Mouse (Mus musculus) spleen, adult 12 weeks (tissue): Measurements from ENCODE around the gene Tchp.

Experiments
- DNase-seq: peaks from one replicate; pipeline ENCODE4 v3.0.0; 2022; ENCODE audit warnings: low spot score

Tchp gene

DNA sequence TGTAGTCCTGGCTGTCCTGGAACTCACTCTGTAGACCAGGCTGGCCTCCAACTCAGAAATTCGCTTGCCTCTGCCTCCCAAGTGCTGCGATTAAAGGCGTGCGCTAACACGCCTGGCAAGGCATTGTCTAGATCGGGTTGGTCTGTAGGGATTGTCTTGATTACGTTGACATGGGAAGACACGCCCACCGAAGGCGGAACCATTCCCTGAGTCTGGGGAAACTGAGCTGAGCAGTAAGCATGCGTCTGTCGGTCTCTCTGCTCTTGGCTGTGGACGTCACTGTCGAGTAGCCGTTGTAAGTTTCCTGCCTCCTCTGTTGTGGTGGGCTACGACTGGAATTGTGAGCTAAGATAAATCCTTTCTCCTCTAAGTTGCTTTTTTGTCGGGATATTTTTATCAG is 10.6 kb upstream of the Tchp start:
- no peak for DNase-seq

DNA sequence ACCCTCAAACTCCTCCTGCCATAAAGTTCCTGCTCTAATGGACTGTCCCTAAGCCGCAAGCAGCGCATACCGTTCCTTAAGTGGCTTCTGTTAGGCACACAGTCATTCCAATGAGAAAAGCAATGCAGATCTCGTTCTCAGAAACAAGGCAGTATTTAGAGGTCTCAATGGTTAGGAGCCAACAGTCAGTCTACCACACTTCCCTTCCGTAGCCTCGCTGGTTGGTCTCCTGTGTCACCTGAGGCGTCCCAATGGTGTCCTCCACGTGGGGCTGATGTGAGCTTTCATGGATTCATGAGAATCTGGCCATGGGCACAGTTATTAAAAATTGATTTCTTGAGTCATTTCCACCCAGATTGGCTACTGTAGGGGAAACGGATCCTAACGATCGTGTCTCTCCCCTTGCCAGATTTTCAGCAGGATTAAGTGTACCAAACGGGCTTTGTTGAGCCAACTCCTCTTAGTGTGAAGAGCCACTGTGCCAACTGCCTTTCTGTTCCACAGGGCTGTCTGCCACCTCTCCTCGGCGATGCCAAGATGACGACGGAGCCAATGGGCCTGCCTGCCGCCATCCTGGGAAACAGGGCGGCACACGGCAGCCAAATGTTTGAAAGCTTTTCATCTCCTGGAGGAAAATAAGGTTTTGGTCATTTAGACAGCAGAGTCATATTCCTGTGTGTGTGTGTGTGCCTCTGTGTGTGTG is 9.4 kb upstream of the Tchp start:
- no peak for DNase-seq

DNA sequence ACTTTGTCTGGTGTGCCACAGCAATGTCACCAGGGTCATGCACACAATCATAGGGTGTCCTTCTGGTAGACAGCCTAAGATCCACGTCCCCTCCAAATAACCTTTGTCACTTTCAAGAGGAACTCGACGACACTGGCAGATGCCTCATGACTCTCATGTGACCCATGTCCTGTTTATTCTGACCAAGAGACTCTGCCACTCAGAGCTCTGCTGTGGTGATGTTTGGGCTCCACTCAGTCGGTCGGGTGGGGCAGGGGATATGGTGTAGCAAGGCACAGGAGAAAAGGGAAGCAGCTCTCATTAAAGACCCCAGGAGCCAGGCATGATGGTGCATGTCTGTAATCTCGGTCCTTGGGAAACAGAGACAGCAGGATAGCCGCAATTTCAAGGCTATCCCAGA is 8.5 kb upstream of the Tchp start:
- DNase-seq, result no peak

DNA sequence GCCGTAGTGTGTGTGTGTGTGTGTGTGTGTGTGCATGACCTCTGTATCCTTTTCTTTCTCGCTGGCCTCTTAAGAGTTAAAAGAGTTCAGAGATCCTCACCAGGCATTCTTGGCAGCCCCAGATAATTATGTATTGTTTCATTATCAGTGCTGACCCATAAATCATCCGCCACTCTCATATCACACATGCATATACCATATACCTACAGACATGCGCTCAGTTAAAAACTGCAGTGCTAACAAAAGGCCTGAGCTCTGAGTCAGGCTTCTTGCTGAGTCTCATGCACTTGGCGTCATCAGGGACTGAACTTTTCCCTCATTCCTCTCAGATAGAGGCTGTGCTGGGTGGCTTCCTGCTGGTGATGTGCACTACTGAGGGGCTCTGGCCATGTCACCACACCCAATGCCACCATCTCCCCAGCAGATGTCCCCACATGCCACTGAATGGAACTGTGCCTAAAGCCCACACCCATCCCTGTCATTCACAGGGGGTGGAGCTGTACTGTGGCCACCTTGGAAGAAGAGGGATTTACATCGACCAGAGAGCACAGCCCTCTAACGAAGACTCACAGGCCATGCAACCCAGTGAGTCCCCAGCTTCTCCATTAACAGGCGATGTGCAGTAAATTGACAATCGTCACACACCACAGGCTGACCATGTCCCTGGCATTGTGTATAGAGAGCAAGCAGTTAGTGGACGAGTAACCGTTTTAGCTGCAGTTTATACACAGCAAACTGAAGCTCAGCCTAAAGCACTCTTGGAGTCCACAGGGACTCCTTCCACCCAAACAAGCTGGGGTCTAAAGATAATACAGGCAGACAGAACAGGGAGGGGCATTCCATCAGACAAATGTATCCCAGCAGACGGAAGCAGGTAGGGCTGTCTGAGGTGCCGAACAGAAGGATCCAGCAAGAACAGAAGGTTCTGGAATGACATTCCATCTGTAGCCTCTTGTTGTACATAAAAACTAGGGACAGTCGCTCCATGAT is 4.9 kb upstream of the Tchp start:
- DNase-seq, result no peak

DNA sequence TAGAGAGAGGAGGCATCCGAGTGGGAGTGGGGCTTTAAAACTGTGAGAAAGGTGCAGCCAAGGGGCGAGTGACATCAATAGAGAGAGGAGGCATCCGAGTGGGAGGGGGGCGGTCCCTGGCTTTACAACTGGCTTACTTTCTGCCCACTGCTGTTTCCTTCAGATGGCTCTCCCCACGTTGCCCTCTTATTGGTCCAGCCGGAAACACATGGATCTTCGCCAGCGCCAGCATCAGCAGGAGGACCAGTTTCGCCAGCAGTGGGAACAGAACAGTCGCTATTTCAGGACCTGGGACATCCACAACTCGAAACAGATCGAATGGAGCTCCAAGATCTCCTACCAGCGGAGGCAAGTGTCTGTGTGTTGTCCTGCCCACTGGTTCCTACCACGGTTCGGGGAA is 931 bp downstream of the Tchp start:
- no peak for DNase-seq

DNA sequence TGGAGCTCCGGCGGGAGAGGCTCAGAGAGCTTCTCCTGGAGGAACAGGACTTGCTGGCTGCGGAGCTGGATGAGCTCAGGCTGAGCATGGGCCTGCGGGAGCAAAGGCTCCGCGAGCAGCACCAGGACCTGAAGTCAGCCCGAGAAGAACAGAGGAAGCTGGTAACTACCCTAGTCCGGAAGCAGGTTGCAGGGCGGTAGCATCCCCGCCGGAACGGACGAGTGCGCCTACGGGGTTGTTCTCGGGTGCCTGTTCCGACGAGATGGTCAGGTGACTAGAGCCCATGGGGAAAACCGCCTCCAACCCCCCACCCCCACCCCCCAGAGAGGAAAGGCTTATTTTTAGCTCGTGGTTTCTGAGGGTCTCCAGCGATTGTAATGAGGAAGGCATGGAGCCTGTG is 1.8 kb downstream of the Tchp start:
- DNase-seq, result no peak

DNA sequence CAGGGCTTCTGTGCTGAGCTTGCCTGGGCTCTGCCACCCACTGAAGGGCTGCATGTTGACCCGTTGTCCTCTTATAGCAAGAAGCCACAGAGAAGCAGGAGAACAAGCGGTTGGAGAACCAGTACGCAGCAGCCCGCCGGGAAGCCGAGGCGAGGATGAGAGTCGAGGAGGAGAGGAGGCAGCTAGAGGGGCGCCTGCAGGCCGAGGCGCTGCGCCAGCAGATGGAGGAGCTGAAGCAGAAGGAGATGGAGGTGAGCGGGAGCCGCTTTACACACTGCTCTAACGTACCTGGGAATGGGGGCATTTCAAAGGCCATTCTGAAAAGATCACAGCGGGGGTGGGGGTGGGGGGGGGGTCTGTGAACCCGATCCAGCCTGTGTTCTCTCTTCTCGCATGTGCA is 7.0 kb downstream of the Tchp start:
- DNase-seq, result no peak

DNA sequence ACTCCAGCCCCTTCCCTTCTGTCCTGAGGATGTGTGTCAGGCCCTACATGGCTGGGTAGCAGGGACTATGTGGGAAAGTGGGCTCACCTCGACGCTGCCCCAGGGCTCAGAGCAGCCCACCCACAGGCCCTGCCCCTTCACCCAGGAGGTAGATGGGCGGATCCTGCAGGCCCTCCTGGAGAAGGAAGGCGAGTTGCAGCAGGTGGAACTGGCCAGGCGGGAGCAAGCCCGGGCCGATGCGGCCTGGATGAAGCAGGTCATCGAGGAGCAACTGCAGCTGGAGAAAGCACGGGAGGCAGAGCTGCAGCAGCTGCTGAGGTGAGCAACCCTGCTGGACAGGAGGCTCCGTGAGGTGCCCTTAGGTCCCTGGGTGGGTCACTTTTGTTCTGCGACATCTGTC is 9.7 kb downstream of the Tchp start:
- no peak for DNase-seq

DNA sequence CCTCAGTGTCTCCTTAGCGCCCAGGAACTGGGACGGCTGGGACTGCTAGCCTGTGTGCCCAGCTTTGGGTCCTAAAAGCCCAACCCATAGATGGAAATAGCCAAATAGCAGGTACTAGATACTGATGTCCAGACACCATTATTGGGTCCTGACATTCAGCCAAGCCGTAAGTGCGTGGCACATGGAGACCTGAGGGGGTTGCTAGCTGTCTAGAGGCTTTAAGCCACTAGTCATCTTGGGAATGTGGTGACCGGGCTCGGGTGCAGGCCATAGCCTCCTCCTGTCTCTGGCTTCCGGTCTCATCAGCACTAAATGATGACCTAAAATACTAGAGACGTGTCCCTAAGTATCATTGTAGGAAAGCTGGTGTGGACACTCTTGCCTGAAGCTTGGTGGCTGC is 10.4 kb downstream of the Tchp start:
- DNase-seq, result no peak

DNA sequence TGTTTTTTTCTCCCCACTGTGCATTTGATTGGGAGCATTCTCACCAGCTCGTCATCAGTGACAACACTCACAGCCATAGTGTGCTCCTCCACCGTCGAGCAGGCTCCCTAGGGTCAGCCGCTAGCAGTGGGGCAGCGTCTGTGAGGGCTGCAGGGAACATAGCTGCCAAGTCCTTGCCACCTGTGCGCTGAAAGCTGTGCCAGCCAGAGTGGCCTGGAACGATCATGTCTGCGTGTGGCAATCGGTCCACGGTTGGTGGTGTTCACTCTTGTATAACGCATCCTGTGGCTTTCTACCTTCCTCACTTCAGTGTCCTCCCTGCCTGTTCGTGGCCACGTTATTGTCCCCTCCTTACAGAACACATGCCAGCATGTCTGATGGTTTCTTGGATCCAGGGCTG is 10.9 kb downstream of the Tchp start:
- no peak for DNase-seq

DNA sequence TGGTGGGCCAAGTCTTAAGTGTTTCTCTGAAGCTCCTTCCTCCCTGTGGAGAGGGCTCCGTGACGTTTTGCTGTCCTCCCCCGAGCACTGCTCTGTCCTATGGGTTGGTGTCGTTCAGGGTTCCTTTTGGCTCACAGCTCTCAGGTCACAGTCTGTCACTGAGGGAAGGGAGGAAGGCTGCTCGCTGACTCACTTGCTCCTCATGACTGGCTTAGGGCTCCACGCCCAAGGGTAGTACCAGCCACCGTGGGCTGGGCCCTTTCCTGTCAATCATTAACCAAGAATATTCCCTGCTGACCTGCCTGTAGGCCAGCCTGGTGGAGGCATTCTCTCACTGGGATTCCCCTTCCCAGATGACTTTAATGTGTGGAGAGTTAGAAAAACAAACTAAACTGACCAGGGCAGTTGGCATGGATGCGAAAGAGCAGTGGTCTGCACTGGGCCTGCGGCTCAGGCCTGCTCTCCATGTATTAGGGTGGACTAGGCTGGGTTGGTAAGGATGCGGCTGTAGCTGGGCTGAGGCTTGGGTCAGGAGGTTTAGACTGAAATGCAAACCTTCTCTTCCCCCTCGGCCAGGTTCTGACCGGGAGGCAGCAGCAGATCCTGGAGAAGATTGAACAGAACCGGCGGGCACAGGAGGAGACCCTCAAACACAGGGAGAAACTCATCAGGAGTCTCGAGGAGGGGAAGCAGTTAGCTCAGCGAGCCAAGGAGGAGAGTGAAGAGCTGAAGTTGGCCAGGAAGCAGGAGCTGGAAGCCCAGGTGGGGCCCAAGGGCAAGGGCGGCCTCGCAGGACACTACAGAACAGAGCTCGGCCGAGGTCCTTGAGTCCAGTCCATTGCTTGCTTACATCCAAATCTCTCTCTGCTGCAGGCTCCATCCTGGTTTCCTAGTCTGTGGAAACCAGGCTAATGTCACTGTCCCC is 11.7 kb downstream of the Tchp start:
- DNase-seq, result no peak

DNA sequence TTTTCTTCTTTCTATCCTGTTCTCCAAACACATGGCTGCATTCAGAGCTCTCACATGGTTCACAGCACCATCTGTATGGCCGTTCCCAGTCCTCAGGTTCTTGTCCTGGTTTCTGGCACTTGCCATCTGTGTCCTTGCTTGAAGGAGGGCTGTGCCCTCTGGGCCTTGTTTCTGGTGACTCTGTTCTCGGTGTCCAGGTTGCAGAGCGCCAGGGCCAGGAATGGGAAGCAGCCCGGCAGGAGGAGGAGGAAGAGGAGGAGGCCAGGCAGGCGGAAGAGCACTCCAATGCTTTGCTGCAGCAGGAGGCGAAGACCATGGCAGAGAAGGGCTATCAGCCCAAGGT is 12.3 kb downstream of the Tchp start:
- DNase-seq, result no peak

DNA sequence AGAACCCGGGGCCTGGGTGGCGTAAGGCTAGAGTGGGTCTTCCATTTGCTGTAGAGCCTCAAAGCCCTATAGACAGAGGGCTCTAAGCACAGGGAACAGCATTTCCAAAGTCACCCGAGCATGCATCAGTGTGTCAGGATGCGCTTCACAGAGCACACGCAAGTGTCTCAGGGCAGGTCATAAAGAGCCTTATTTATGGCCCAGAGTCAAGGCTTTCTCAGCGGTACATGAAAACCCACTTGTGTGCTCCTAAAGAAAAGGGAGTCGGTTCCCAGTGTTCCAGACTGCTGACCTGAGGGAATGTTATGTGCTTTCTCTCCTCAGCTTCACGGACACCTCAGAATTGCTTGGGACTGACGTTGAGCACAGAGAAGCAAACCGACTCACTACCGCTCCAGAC is 13.2 kb downstream of the Tchp start:
- DNase-seq, result no peak

DNA sequence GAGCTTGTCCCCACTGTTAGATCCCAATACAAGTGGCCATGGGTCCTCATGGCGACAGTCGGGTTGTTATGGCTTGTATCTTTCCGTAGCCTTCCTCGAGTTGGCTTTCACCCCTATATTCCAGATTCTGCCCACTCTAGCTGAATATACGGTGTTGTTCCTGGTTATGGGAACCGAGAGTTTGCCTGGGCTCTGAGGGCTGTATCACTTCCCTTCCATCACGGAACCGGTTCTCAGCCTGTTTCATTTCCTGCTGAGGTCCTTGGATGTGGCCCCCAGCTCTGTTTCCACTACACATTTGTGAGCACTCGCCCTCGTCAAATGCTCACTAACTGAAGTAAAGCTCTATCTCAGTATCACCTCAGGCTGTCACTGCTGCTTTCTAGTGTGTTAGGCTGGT is 14.4 kb downstream of the Tchp start:
- DNase-seq, result no peak

DNA sequence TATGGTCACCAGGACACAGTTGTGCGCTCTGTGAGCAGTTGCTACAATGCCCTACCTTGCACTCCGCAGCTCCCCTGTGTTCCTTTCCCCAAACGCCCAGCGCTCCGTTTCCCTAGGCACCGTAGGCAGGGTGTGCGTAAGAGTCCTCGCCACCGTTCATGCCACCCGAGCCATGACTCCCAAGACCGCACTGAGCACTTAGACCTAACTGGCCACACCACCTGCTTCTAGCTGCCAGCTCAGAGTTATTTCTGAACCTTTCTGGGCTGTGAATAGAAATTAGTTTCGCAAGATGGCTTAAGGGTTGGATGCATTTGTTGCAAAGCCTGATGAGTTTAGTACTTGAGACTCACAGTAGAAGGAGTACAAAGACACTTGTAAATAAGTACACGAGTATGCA is 15.3 kb downstream of the Tchp start:
- no peak for DNase-seq

DNA sequence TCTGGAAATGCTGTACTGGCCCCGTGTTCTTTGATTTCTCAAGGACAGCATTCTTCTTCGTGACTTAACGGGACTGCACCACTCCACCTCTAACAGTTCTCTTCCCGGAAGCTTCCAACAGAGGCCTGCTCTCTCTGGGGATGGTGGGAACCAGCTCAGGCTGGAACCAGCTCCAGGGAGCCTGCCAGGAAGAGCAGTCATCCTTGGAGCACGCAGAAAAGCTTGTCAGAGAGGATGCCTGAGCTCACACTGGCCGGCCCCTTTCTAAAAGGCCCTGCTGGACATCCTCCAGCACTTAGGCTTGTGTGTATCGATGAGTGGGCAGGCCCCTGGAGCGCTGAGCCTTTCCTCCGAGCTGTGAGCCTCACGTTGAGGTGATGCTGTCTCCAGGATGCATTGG is 20.6 kb downstream of the Tchp start:
- no peak for DNase-seq

DNA sequence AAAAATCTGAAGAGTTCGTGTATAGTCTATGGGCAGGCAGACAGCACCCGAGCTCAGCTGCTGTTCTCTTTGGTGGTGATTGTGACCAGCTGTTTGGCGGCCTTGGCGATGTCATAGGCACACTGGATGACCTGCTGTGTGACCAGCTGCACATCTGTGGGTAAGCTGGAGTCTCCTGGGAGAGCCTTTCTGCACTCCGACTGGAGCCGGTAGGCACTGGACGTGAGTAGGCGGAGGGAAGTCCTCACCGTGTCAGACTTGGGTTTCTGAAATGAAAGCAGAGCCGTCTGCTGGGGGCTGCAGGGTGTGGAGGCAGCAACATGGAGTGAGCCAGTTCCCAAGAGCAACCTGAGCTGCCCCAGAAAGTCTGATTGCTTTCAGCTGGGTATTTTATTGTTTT is 22.6 kb downstream of the Tchp start:
- DNase-seq, result no peak

DNA sequence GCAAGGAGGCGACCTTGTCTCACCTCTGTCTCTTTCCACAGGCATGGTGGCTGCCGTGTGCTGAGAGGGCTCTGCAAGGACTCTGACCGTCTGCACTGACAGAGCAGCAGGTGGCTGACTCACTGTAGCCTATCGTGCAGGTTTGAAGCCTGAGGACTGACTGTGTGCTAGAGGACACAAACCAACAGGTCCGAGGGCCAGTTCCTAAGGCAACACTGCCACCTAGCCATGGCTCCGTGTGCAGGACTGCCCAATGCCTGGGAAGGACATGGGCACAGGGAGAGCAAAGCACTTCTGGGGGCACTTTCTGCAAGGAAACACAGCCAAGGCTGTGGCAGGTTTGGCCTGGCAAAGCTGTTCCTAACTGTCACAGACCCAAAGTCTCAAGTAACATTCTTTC is 23.9 kb downstream of the Tchp start:
- DNase-seq, result no peak

DNA sequence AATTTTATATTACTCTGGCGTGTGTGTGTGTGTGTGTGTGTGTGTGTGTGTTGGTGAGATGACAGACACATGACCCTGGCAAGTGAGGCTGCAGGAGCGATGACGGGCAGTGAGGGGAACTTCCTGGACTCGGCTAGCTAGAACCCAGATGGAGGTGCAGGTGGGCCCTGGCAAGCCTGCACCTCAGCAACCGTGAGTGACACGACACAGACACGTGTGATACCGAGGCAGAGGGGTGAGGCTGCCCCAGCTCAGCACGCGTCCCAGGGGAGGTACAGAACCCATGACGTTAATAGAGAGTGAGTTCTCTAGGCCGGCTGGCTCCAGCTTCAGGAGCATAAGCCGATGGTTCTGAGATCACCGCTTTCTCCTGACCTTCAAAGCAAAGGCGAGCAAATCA is 24.4 kb downstream of the Tchp start:
- no peak for DNase-seq

DNA sequence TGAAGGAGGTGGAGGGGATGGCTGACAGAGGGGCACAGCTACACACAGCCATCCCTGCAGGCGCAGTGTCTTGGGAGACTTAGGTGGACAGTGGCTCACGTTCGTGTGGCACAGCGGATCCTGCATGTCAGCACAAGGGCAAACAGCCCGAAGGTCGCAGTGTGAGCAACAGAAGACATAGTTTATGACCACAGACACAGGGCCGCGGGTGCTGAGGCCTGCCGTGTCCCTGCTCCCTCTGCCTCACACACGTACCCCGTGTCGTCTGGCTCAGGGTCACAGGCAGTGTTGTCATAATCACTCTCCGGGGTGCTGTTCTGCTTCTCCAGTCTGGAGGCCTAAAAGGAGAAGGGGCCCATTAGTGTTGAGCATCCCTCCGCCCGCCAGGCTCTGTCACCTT is 26.0 kb downstream of the Tchp start:
- no peak for DNase-seq

DNA sequence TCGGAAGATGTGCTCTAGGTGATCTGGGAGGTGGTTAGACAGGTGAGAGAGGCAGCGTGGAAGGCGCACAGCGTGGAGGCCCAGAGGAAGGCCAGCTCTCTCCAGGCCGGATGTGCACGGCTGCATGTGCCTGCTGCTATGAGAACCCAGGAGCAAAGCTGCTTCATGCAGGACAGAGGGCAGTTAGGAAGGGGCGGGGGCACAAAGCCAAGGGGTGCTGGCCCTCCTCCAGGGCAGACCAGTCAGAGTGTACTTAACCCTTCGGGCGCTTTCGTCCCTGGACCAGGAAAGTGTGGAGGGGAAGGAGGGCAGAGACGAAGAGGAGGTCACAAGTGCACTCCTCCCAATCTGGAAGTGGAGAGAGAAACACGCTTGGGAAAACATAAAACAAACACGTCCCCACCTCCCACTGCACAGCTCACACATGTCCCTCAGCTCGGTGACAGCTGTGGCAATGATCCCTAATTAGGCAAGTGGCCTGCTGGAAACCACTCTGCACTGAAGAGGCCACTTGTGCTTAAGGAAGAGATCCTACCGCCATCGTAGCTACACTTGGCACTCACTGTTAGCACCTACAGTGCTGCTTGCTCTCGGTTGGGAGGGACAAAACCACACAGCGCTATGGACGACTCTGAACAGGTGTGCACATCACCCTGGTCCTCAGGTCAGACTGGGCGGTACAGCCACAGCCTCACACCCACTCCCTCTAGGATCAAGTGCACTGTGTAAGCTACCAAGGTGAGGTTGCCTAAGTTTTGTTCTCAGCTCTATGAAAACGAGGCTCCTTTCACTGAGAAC is 29.7 kb downstream of the Tchp start:
- no peak for DNase-seq
